ENCODE assay signal across 8 mouse cellular contexts in the genomic region with DNA sequence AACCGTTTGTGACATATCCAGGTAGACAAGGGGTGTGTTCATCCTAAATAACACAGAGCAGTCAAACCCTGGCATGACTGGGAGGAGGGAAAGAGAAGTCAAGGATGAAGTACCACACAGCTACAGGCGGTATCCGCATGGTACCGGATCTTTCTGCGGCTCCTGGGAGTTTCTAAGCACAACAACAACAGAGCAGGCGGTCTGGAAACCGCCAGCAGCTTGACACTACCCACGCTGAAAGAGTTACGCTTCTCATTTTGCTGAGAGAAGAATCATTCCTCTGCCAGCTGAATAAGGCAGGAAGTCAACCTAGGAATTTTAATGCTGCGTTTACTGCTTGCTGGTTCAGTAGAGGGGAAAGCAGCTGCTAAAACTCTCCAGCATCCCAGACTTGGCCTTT.
DNase-seq lines count a peak whose midpoint lies in the region; ATAC-seq and TF ChIP-seq lines count a peak whose summit lies in the region.

No protein-coding gene starts in this region.

- TF ChIP-seq POLR2A in brain, embryonic 14.5 days (IDR thresholded peaks at IDR 0.05; ENCODE audit: borderline replicate concordance, extremely low read depth, insufficient read depth, insufficient read length, poor library complexity, severe bottlenecking): no peak

- WGBS in hindbrain, postnatal 0 days: 6% methylated on average over 10 of the region's 10 CpGs
- WGBS in limb, embryonic 15.5 days: 14% methylated on average over 10 of the region's 10 CpGs
- WGBS in intestine, embryonic 16.5 days: 25% methylated on average over 10 of the region's 10 CpGs

- peak overlapping the region; percentile 12; the same call in 1 of the 2 replicates for H3K27ac ChIP-seq in hindbrain, postnatal 0 days
- peak overlapping the region; percentile 77 for H3K27ac ChIP-seq in limb, embryonic 15.5 days
- H3K27ac ChIP-seq in intestine, embryonic 16.5 days (ENCODE audit: low read length): no peak overlapping the region

- no peak overlapping the region for H3K4me3 ChIP-seq in hindbrain, postnatal 0 days (ENCODE audit: low read length)
- H3K4me3 ChIP-seq in limb, embryonic 15.5 days: no peak overlapping the region
- H3K4me3 ChIP-seq in intestine, embryonic 16.5 days (ENCODE audit: low read length): no peak overlapping the region

- no peaks in the 10 kb centered on the region for H3K36me3 ChIP-seq in hindbrain, postnatal 0 days (ENCODE audit: insufficient read depth, low read length)
- H3K36me3 ChIP-seq in limb, embryonic 15.5 days: no peaks in the 10 kb centered on the region
- no peaks in the 10 kb centered on the region for H3K36me3 ChIP-seq in intestine, embryonic 16.5 days (ENCODE audit: control insufficient read depth, insufficient read depth, low read length)

- H3K4me1 ChIP-seq in hindbrain, postnatal 0 days (ENCODE audit: insufficient read depth, low read length): no peaks in the 10 kb centered on the region
- H3K4me1 ChIP-seq in limb, embryonic 15.5 days: peaks cover 8% of the 10 kb centered on the region
- no peaks in the 10 kb centered on the region for H3K4me1 ChIP-seq in intestine, embryonic 16.5 days (ENCODE audit: control insufficient read depth, insufficient read depth, low read length)

- DNase-seq in ES-CJ7 (ENCODE audit: low read depth, low spot score): peak; percentile 14
- peak; percentile 81 for DNase-seq in brain, embryonic 14.5 days (ENCODE audit: low read depth)
- DNase-seq in hindbrain, postnatal 0 days (ENCODE audit: low spot score): peak; percentile 65
- DNase-seq in thymus, postnatal 36 days: no peak
- no peak for DNase-seq in adrenal gland, postnatal 25 days
- DNase-seq in cerebellum, adult 9-11 months: no peak

- H3K9ac ChIP-seq in hindbrain, postnatal 0 days (replicated peaks; ENCODE audit: low read length): peak overlapping the region; percentile 21; the same call in 1 of the 2 replicates
- no peak overlapping the region for H3K9ac ChIP-seq in limb, embryonic 15.5 days
- no peak overlapping the region for H3K9ac ChIP-seq in intestine, embryonic 16.5 days (ENCODE audit: low read depth, low read length)

- H3K4me2 ChIP-seq in hindbrain, postnatal 0 days (ENCODE audit: low read depth, low read length): peak overlapping the region; percentile 8; the same call in 1 of the 2 replicates
- H3K4me2 ChIP-seq in limb, embryonic 15.5 days: 0 out of 2 replicates have a peak overlapping the region, but pooled peaks have one; percentile 17
- H3K4me2 ChIP-seq in intestine, embryonic 16.5 days (ENCODE audit: low read depth, low read length): no peak overlapping the region

- no peaks in the 10 kb centered on the region for H3K27me3 ChIP-seq in hindbrain, postnatal 0 days (ENCODE audit: insufficient read depth, low read length)
- H3K27me3 ChIP-seq in limb, embryonic 15.5 days: no peaks in the 10 kb centered on the region
- H3K27me3 ChIP-seq in intestine, embryonic 16.5 days (replicated peaks; ENCODE audit: control insufficient read depth, insufficient read depth, low read length): no peaks in the 10 kb centered on the region

- H3K9me3 ChIP-seq in hindbrain, postnatal 0 days (ENCODE audit: low read length): no peaks in the 10 kb centered on the region
- no peaks in the 10 kb centered on the region for H3K9me3 ChIP-seq in limb, embryonic 15.5 days
- H3K9me3 ChIP-seq in intestine, embryonic 16.5 days (ENCODE audit: control insufficient read depth, low read length): no peaks in the 10 kb centered on the region

- TF ChIP-seq CTCF in brain, embryonic 14.5 days (IDR thresholded peaks at IDR 0.05; ENCODE audit: borderline replicate concordance, extremely low read depth, insufficient read depth, insufficient read length): no peak
- TF ChIP-seq CTCF in hindbrain, postnatal 0 days (IDR thresholded peaks at IDR 0.05; ENCODE audit: low read depth): no peak

- ATAC-seq in hindbrain, postnatal 0 days: peak; percentile 73; the same call in 1 of the 2 replicates
- ATAC-seq in limb, embryonic 15.5 days (ENCODE audit: insufficient number of reproducible peaks, low FRiP score, low TSS enrichment, low read depth): no peak
- no peak for ATAC-seq in intestine, embryonic 16.5 days

Comparison
In these comparisons a context has a peak if more than half of its experiments do, and no peak if none do; other contexts are left out.
1. DNase-seq: peak in ES-CJ7 (single experiment), brain, embryonic 14.5 days (single experiment) and hindbrain, postnatal 0 days (single experiment); none in thymus, postnatal 36 days (0 of 2), adrenal gland, postnatal 25 days (single experiment) and cerebellum, adult 9-11 months (single experiment).